Mouse (Mus musculus) testis, adult 2 months (tissue): Measurements from ENCODE around the gene Tmem178. TPM values are rescaled to one million over a fixed set of nuclear protein-coding genes. Genes with fewer than 3 reads are reported as not detected.

Experiments used
- H3K27ac ChIP-seq: fragments of 200-500 bp; 2 replicates; pipeline ENCODE4 v1.5.1; 2012; ENCODE audit warnings: low read depth, low read length; ENCODE audit not compliant: control insufficient read depth, insufficient read depth
- H3K27me3 ChIP-seq: fragments of 200-500 bp; 2 replicates; pipeline ENCODE4 v1.6.1; 2012; ENCODE audit warnings: mild to moderate bottlenecking, low read length, moderate library complexity; ENCODE audit not compliant: control insufficient read depth, insufficient read depth
- H3K36me3 ChIP-seq: fragments of 200-500 bp; 2 replicates; pipeline ENCODE4 v1.6.1; 2012; ENCODE audit warnings: mild to moderate bottlenecking, low read length; ENCODE audit not compliant: control insufficient read depth, insufficient read depth
- H3K4me1 ChIP-seq: fragments of 200-500 bp; 2 replicates; pipeline ENCODE4 v1.6.1; 2012; ENCODE audit warnings: low read length; ENCODE audit not compliant: control insufficient read depth, insufficient read depth
- H3K4me3 ChIP-seq: fragments of 200-500 bp; 2 replicates; pipeline ENCODE4 v1.5.1; 2012; ENCODE audit warnings: low read depth, mild to moderate bottlenecking, low read length, moderate library complexity, mixed read lengths; ENCODE audit not compliant: control insufficient read depth
- CTCF ChIP-seq: fragments of 200-500 bp; IDR thresholded peaks from 2 replicates; pipeline ENCODE4 v1.5.1; 2012; ENCODE audit warnings: low read depth, mild to moderate bottlenecking, inconsistent platforms, low read length, moderate library complexity; ENCODE audit not compliant: control insufficient read depth, insufficient read depth, insufficient replicate concordance
- POLR2A ChIP-seq: fragments of 200-500 bp; IDR thresholded peaks from 2 replicates; pipeline ENCODE4 v1.6.1; 2012; ENCODE audit warnings: low read depth, mild to moderate bottlenecking, inconsistent platforms, low read length, moderate library complexity; ENCODE audit not compliant: control insufficient read depth
- polyA plus RNA-seq: library from polyadenylated mRNA; depleted of rRNA; stranded (reverse); fragments of >200 nt; gene quantifications from 2 replicates; pipeline ENCODE4 v1.2.3, GENCODE M21; 2012

Tmem178 gene
- polyA plus RNA-seq, 1 experiment: 0.30 TPM

GRCm38 (mm10) chr17:80903121-80903875 is 41.1 kb upstream of the Tmem178 start:
- no peaks in the 10 kb centered on the region for H3K36me3 ChIP-seq
- no peaks in the 10 kb centered on the region for H3K27me3 ChIP-seq
- TF ChIP-seq CTCF: no peak
- TF ChIP-seq POLR2A: no peak

GRCm38 (mm10) chr17:80904061-80904460 is 40.4 kb upstream of the Tmem178 start:
- Histone ChIP-seq H3K4me3 (no peak overlapping the region), H3K27ac (no peak overlapping the region), H3K36me3 (no peaks in the 10 kb centered on the region), H3K4me1 (peaks cover 6% of the 10 kb centered on the region), H3K27me3 (no peaks in the 10 kb centered on the region)
- TF ChIP-seq CTCF: no peak
- TF ChIP-seq POLR2A: no peak

More at GRCm38 (mm10) chr17:80903121-80903875, 41.1 kb upstream of the Tmem178 start:
- Histone ChIP-seq H3K4me3 (no peak overlapping the region), H3K4me1 (peaks cover 6% of the 10 kb centered on the region), H3K27ac (no peak overlapping the region)

GRCm38 (mm10) chr17:80915666-80916065 is 28.8 kb upstream of the Tmem178 start:
- H3K4me3 ChIP-seq: no peak overlapping the region
- no peak overlapping the region for H3K27ac ChIP-seq
- H3K27me3 ChIP-seq: no peaks in the 10 kb centered on the region
- no peaks in the 10 kb centered on the region for H3K4me1 ChIP-seq
- no peaks in the 10 kb centered on the region for H3K36me3 ChIP-seq
- TF ChIP-seq POLR2A: no peak
- no peak for TF ChIP-seq CTCF

- no peak overlapping the region for H3K4me3 ChIP-seq
- no peaks in the 10 kb centered on the region for H3K27me3 ChIP-seq
- TF ChIP-seq CTCF: no peak
- TF ChIP-seq POLR2A: no peak
- no peak overlapping the region for H3K27ac ChIP-seq
- H3K36me3 ChIP-seq: no peaks in the 10 kb centered on the region
- no peaks in the 10 kb centered on the region for H3K4me1 ChIP-seq
These were observed 25.2 kb upstream of the Tmem178 start for GRCm38 (mm10) chr17:80919261-80919660.

- TF ChIP-seq CTCF (no peak), POLR2A (no peak)
- no peaks in the 10 kb centered on the region for H3K4me1 ChIP-seq
- no peak overlapping the region for H3K4me3 ChIP-seq
- no peaks in the 10 kb centered on the region for H3K36me3 ChIP-seq
- H3K27ac ChIP-seq: no peak overlapping the region
- no peaks in the 10 kb centered on the region for H3K27me3 ChIP-seq
These were observed 22.9 kb upstream of the Tmem178 start for GRCm38 (mm10) chr17:80921286-80922134.

GRCm38 (mm10) chr17:80925554-80925953 is 18.9 kb upstream of the Tmem178 start:
- H3K4me1 ChIP-seq: no peaks in the 10 kb centered on the region
- H3K36me3 ChIP-seq: no peaks in the 10 kb centered on the region
- H3K4me3 ChIP-seq: no peak overlapping the region
- H3K27me3 ChIP-seq: no peaks in the 10 kb centered on the region
- H3K27ac ChIP-seq: no peak overlapping the region
- no peak for TF ChIP-seq POLR2A
- TF ChIP-seq CTCF: no peak

- no peak overlapping the region for H3K4me3 ChIP-seq
- H3K27me3 ChIP-seq: no peaks in the 10 kb centered on the region
- TF ChIP-seq CTCF (no peak), POLR2A (no peak)
- H3K27ac ChIP-seq: no peak overlapping the region
- no peaks in the 10 kb centered on the region for H3K4me1 ChIP-seq
- no peaks in the 10 kb centered on the region for H3K36me3 ChIP-seq
These were observed 17.3 kb upstream of the Tmem178 start for GRCm38 (mm10) chr17:80927151-80927550.
